Mouse (Mus musculus) lung, postnatal 0 days (tissue): ENCODE measurements at regions not wholly inside any gene's neighbourhood (a gene's known extent, or its start where the extent isn't known, plus 50 kb on each side); places are given as distances from the start of the nearest gene placed in this dataset.

Experiments
- CTCF ChIP-seq: IDR thresholded peaks from 2 replicates; pipeline ENCODE4 v1.5.1; 2016; ENCODE audit warnings: antibody characterized with exemption, mild to moderate bottlenecking
- EP300 ChIP-seq: IDR thresholded peaks from 2 replicates; pipeline ENCODE4 v1.6.1; 2016; ENCODE audit warnings: antibody characterized with exemption, mild to moderate bottlenecking, control low read depth

DNA sequence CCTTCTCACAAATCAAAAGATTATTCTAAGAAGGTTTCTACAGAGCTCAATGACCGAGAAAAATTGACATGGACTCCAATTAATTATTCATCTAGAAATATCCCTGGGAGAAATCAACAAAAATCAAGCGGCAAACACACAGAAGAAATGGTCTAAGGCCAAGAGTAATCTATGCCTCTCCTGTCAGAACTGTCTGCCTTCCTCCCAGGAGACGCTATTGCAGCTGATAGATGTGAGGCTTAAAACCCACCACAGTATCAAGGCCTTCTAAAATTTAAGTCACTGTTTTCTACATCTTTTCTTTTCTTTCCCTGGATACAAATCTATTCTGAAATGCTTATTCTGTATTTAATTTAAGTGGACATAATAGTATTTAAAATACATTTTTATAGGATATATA, 102.8 kb upstream of the Speer4c start:
- no peak for TF ChIP-seq CTCF
- no peak for TF ChIP-seq EP300
